Mouse (Mus musculus): ENCODE results near the gene Lbp.

DNA sequence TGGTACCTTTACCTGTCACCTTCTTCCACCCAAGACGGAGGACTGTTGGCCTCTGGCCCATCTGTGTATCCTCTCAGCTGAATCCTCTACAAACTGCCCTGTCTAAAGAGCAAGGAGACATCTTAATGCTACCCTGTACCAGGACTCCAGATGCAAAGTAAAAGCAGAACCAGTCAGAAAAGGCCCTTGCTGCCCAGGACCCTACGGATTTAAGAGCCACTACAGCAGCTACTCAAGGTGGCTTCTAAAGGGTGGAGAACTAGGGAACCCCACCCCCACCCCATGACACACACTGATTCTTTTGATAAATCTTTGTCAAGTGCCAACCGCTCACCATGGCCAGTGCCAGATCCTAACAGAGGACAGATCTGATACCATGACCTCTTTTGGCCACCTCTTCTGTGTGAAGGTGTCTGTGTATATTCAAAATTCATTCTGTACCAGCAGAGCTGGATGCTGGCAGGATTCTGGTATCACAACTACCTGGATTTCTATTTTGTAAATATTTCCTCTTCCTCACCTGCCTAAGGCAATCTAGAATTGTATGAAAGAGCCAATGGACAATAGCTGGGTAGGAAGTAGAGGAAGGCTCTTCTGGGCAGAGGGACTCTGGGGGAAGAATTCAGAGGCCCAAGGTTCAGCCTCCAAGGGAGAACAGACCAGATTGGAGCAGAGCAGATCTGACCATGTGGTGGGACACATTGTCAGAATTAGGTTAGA is 46.7 kb downstream of the Lbp start:
- no peak for TF ChIP-seq CTCF (IDR thresholded peaks at IDR 0.05; ENCODE audit: extremely low read depth, insufficient read length, insufficient replicate concordance, low read depth, low read length)
- TF ChIP-seq POLR2A (IDR thresholded peaks at IDR 0.05; ENCODE audit: low read depth, low read length): no peak
